ENCODE assay signal across 9 mouse cellular contexts in the genomic region with DNA sequence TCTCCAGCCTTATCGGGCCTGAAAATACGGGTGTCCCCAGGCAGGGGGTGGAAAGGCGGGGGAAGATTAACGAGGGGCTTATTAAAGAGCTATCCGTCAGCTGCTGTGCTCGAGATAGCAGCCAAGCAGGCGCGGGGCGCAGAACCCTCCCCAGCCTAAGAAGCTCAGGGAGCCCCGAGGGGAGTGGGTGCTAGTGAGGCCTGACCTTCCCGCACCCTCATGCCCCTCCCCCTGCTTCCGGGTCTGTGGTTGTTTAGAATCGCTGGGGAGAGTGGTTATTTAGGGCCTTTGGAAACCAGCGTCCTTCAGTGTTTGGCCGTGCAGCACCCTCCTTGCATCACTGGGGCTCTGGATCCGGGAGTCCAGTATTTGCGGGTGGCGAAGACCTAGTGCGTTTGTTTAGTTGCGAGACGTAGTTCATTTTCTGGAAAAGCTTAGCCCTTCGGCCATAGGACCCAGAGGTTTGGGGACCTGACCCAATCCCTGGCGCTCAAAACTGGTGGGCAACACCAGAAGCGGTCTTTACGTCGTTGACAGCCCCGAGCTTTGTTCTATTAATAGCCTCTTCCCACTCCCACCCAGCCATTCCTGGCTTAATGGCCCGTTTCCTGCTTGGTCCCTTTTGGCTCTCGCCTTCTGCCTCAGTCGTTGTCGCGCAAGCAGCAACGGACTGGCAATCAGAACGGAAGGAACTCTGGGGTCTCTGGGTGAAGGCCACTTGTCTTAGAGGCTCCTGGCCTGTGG. TPM values are rescaled to one million over a fixed set of nuclear protein-coding genes. Genes with fewer than 3 reads are reported as not detected.
A peak's percentile ranks its signal among the peaks of the same experiment; 100 is the strongest.
DNase-seq lines count a peak whose midpoint lies in the region; ATAC-seq and TF ChIP-seq lines count a peak whose summit lies in the region.
"Had no signal": no experiment of that assay in that cellular context is flagged by ENCODE, and none has a peak within 500 bp of the region (broad histone marks: within the 10 kb centered on the region; RNA-seq: fewer than 3 reads in every experiment).

No protein-coding gene starts in this region.

- no peaks in the 10 kb centered on the region for H3K36me3 ChIP-seq in embryonic facial prominence, embryonic 12.5 days

- peak overlapping the region; percentile 23 for H3K4me3 ChIP-seq in embryonic facial prominence, embryonic 12.5 days
- H3K4me3 ChIP-seq in cerebellum, adult 2 months (replicated peaks; ENCODE audit: insufficient read depth, low read depth, low read length), result no peak overlapping the region

- peak; percentile 31 for DNase-seq in left cerebral cortex, postnatal 4 days
- DNase-seq in left cerebral cortex, postnatal 14 days (ENCODE audit: low spot score in 2 of 2), result no peak
- peak; percentile 60 to 70 for DNase-seq in kidney, postnatal 4 days
- peak; percentile 57 for DNase-seq in retina, embryonic 14.5 days (ENCODE audit: low spot score)
- DNase-seq in cerebellum, adult 2 months, result no peak
- no peak for DNase-seq in yolk sac, embryonic 10.5 days (ENCODE audit: low spot score)
- no peak for DNase-seq in MN1 (ENCODE audit: low spot score)

- ATAC-seq in embryonic facial prominence, embryonic 12.5 days (ENCODE audit: insufficient number of reproducible peaks, insufficient read depth, low FRiP score, low TSS enrichment), result no peak

- peaks cover 38% of the 10 kb centered on the region for H3K4me1 ChIP-seq in embryonic facial prominence, embryonic 12.5 days
- H3K4me1 ChIP-seq in cerebellum, adult 2 months (ENCODE audit: control insufficient read depth, insufficient read depth, low read length), result no peaks in the 10 kb centered on the region

- no peak for TF ChIP-seq POLR2A in cerebellum, adult 2 months (IDR thresholded peaks at IDR 0.05; ENCODE audit: borderline replicate concordance, insufficient read depth, low read length)

- peaks cover 97% of the 10 kb centered on the region for H3K27me3 ChIP-seq in embryonic facial prominence, embryonic 12.5 days
- peaks cover 6% of the 10 kb centered on the region; the same call in 1 of the 2 replicates for H3K27me3 ChIP-seq in cerebellum, adult 2 months (ENCODE audit: control insufficient read depth, insufficient read depth, low read length)

- no peaks in the 10 kb centered on the region for H3K9me3 ChIP-seq in embryonic facial prominence, embryonic 12.5 days

- peak overlapping the region; percentile 49 for H3K4me2 ChIP-seq in embryonic facial prominence, embryonic 12.5 days (replicated peaks)

- WGBS in embryonic facial prominence, embryonic 12.5 days, result under 1% methylated on average over 34 of the region's 34 CpGs
- 3% methylated on average over 34 of the region's 34 CpGs for WGBS in cerebellum, adult 2 months

- 0 out of 2 replicates have a peak overlapping the region, but pooled peaks have one; percentile 20 for H3K9ac ChIP-seq in embryonic facial prominence, embryonic 12.5 days

- TF ChIP-seq CTCF in cerebellum, adult 2 months (IDR thresholded peaks at IDR 0.05; ENCODE audit: borderline replicate concordance, insufficient read depth, low read depth, low read length), result no peak

- H3K27ac ChIP-seq in embryonic facial prominence, embryonic 12.5 days, result no peak overlapping the region
- no peak overlapping the region for H3K27ac ChIP-seq in cerebellum, adult 2 months (ENCODE audit: insufficient read depth, low read length)

- intact Hi-C loops in left cerebral cortex, postnatal 4 days (cut with DNase I), result loop anchor here (10.0 kb wide), 1 partner anchor 966 kb away; no protein-coding TSS in a partner anchor
- intact Hi-C loops in left cerebral cortex, postnatal 14 days (cut with DNase I), result loop anchor here (2.0 kb wide), 1 partner anchor 92 kb away; a partner anchor contains a TSS

RNA-seq across cellular contexts. Expression of a gene that starts 15.5 kb away (rescaled TPM):
- total RNA-seq in left cerebral cortex, postnatal 4 days (2021), result 100 to 1,000 TPM; 108 to 166 TPM
- 100 to 1,000 TPM; 228 TPM for total RNA-seq in left cerebral cortex, postnatal 14 days (2021)
- 0.96 and 2.2 TPM in 2 replicates for polyA plus RNA-seq in embryonic facial prominence, embryonic 12.5 days (2016; fragmentation: Nextera tagmentation; extraction: Ambion mirVana)
- polyA plus RNA-seq in cerebellum, adult 2 months (2012; rRNA removed), result 474 and 548 TPM in 2 replicates

RNA-seq across cellular contexts. Expression of a gene that starts 59.8 kb away (rescaled TPM):
- 1 to 10 TPM; 1.6 to 3.9 TPM for total RNA-seq in left cerebral cortex, postnatal 4 days (2021)
- 1 to 10 TPM; 1.0 to 1.1 TPM for total RNA-seq in left cerebral cortex, postnatal 14 days (2021)
- polyA plus RNA-seq in embryonic facial prominence, embryonic 12.5 days (2016; fragmentation: Nextera tagmentation; extraction: Ambion mirVana), result 2.1 and 2.4 TPM in 2 replicates
- 0.80 and 1.6 TPM in 2 replicates for polyA plus RNA-seq in cerebellum, adult 2 months (2012; rRNA removed)
- total RNA-seq: neutrophil, adult 5-6 weeks had no signal

Comparison
In these comparisons a context has a peak if more than half of its experiments do, and no peak if none do; other contexts are left out.
1. DNase-seq: peak in left cerebral cortex, postnatal 4 days (single experiment), kidney, postnatal 4 days (2 of 2) and retina, embryonic 14.5 days (single experiment); none in left cerebral cortex, postnatal 14 days (0 of 2), cerebellum, adult 2 months (0 of 2), yolk sac, embryonic 10.5 days (single experiment) and MN1 (single experiment).